Mouse (Mus musculus) lung, postnatal 0 days (tissue): ENCODE data around the gene Ttll4. TPM values are rescaled to one million over a fixed set of nuclear protein-coding genes. Genes with fewer than 3 reads are reported as not detected.

Source experiments
- ATAC-seq: fragments of 200-750 bp; cut with Nextera tagmentation; 2 replicates; pipeline ENCODE4 v1.8.0; 2017; ENCODE audit warnings: moderate library complexity
- DNase-seq: peaks from one replicate; pipeline ENCODE4 v3.0.0-alpha.2; 2016; ENCODE audit warnings: low spot score
- H3K27ac ChIP-seq: fragments of 300-500 bp; sonication (generic); 2 replicates; pipeline ENCODE4 v1.5.1; 2014; ENCODE audit warnings: antibody characterized with exemption, mild to moderate bottlenecking, low read length, mixed read lengths
- H3K27me3 ChIP-seq: fragments of 300-500 bp; sonication (generic); replicated peaks from 2 replicates; pipeline ENCODE4 v1.6.1; 2014; ENCODE audit warnings: low read length, mixed read lengths; ENCODE audit not compliant: insufficient read depth
- H3K36me3 ChIP-seq: fragments of 300-500 bp; sonication (generic); 2 replicates; pipeline ENCODE4 v1.6.1; 2014; ENCODE audit warnings: low read length, mixed read lengths; ENCODE audit not compliant: insufficient read depth
- H3K4me1 ChIP-seq: fragments of 300-500 bp; sonication (generic); 2 replicates; pipeline ENCODE4 v1.6.1; 2014; ENCODE audit warnings: antibody characterized with exemption, low read depth, low read length, mixed read lengths; ENCODE audit not compliant: insufficient read depth
- H3K4me2 ChIP-seq: fragments of 300-500 bp; sonication (generic); replicated peaks from 2 replicates; pipeline ENCODE4 v1.6.1; 2014; ENCODE audit warnings: low read depth, mild to moderate bottlenecking, low read length, moderate library complexity, mixed read lengths
- H3K4me3 ChIP-seq: fragments of 300-500 bp; sonication (generic); 2 replicates; pipeline ENCODE4 v1.5.1; 2014; ENCODE audit warnings: low read depth, low read length
- H3K9ac ChIP-seq: fragments of 300-500 bp; sonication (generic); replicated peaks from 2 replicates; pipeline ENCODE4 v1.6.1; 2014; ENCODE audit warnings: low read depth, mild to moderate bottlenecking
- H3K9me3 ChIP-seq: fragments of 300-500 bp; sonication (generic); 2 replicates; pipeline ENCODE4 v1.6.1; 2016; ENCODE audit warnings: low read length, mixed read lengths
- CTCF ChIP-seq: IDR thresholded peaks from 2 replicates; pipeline ENCODE4 v1.5.1; 2016; ENCODE audit warnings: antibody characterized with exemption, mild to moderate bottlenecking
- EP300 ChIP-seq: IDR thresholded peaks from 2 replicates; pipeline ENCODE4 v1.6.1; 2016; ENCODE audit warnings: antibody characterized with exemption, mild to moderate bottlenecking, control low read depth
- WGBS: fragments of 180-500 bp; shearing (Covaris S2); extraction: QIAGEN DNeasy Blood & Tissue Kit; methylation state at CpG from one replicate; pipeline ENCODE4 v1.1.7; 2014; 5-methylcytosine and 5-hydroxymethylcytosine counted together
- polyA plus RNA-seq: library from polyadenylated mRNA; unstranded; fragments of >200 nt; fragmentation: Nextera tagmentation; extraction: Ambion mirVana; gene quantifications from 2 replicates; pipeline ENCODE4 v1.2.1, GENCODE M21; 2015

Ttll4 gene
- polyA plus RNA-seq, 1 experiment from 2014 or later, result 4.2 TPM

GRCm38 (mm10) chr1:74718113-74718512 is 56.6 kb downstream of the Ttll4 start:
- 86% methylated on average over 8 of the region's 8 CpGs for WGBS
- H3K4me3 ChIP-seq, result no peak overlapping the region
- H3K27ac ChIP-seq, result no peak overlapping the region
- H3K27me3 ChIP-seq, result no peaks in the 10 kb centered on the region
- H3K9me3 ChIP-seq, result no peaks in the 10 kb centered on the region
- H3K4me1 ChIP-seq, result no peaks in the 10 kb centered on the region
- no peaks in the 10 kb centered on the region for H3K36me3 ChIP-seq
- no peak for ATAC-seq
- H3K9ac ChIP-seq, result no peak overlapping the region
- no peak overlapping the region for H3K4me2 ChIP-seq
- TF ChIP-seq EP300, result no peak
- no peak for TF ChIP-seq CTCF
- no peak for DNase-seq

- no peak overlapping the region for H3K9ac ChIP-seq
- no peak for ATAC-seq
- no peaks in the 10 kb centered on the region for H3K4me1 ChIP-seq
- DNase-seq, result no peak
- WGBS, result 43% methylated on average over 3 of the region's 3 CpGs
- no peaks in the 10 kb centered on the region for H3K36me3 ChIP-seq
- no peak overlapping the region for H3K4me3 ChIP-seq
- no peak overlapping the region for H3K4me2 ChIP-seq
- TF ChIP-seq EP300 (no peak), CTCF (no peak)
- H3K9me3 ChIP-seq, result no peaks in the 10 kb centered on the region
- no peak overlapping the region for H3K27ac ChIP-seq
- H3K27me3 ChIP-seq, result no peaks in the 10 kb centered on the region
Observed at GRCm38 (mm10) chr1:74719281-74719680, 57.7 kb downstream of the Ttll4 start.

GRCm38 (mm10) chr1:74721657-74722056 is 60.1 kb downstream of the Ttll4 start:
- Histone ChIP-seq H3K9ac (no peak overlapping the region), H3K27me3 (no peaks in the 10 kb centered on the region), H3K27ac (no peak overlapping the region), H3K4me3 (no peak overlapping the region), H3K9me3 (no peaks in the 10 kb centered on the region), H3K4me1 (no peaks in the 10 kb centered on the region), H3K4me2 (no peak overlapping the region), H3K36me3 (no peaks in the 10 kb centered on the region)
- TF ChIP-seq EP300 (no peak), CTCF (no peak)
- WGBS, result 61% methylated on average over 6 of the region's 6 CpGs
- ATAC-seq (no peak), DNase-seq (no peak)

GRCm38 (mm10) chr1:74723748-74724147 is 62.2 kb downstream of the Ttll4 start:
- Histone ChIP-seq H3K4me1 (no peaks in the 10 kb centered on the region), H3K27me3 (no peaks in the 10 kb centered on the region), H3K9me3 (no peaks in the 10 kb centered on the region), H3K4me3 (no peak overlapping the region), H3K9ac (no peak overlapping the region), H3K4me2 (no peak overlapping the region), H3K27ac (no peak overlapping the region), H3K36me3 (no peaks in the 10 kb centered on the region)
- no peak for ATAC-seq
- TF ChIP-seq EP300, result no peak
- TF ChIP-seq CTCF, result peak; percentile 46
- WGBS, result 65% methylated on average over 2 of the region's 2 CpGs
- DNase-seq, result peak; percentile 13

GRCm38 (mm10) chr1:74726114-74726513 is 64.6 kb downstream of the Ttll4 start:
- no peak for TF ChIP-seq EP300
- TF ChIP-seq CTCF, result no peak
- DNase-seq (no peak), ATAC-seq (no peak)

GRCm38 (mm10) chr1:74726674-74727073 is 65.1 kb downstream of the Ttll4 start:
- ATAC-seq (no peak), DNase-seq (no peak)
- TF ChIP-seq EP300 (no peak), CTCF (no peak)
- Histone ChIP-seq H3K27ac (no peak overlapping the region), H3K9ac (no peak overlapping the region), H3K9me3 (no peaks in the 10 kb centered on the region), H3K4me3 (no peak overlapping the region), H3K36me3 (no peaks in the 10 kb centered on the region), H3K4me1 (no peaks in the 10 kb centered on the region), H3K27me3 (no peaks in the 10 kb centered on the region), H3K4me2 (no peak overlapping the region)
- WGBS, result 50% methylated on average over 5 of the region's 5 CpGs

More at GRCm38 (mm10) chr1:74726114-74726513, 64.6 kb downstream of the Ttll4 start:
- H3K9ac ChIP-seq, result no peak overlapping the region
- H3K27ac ChIP-seq, result no peak overlapping the region
- no peaks in the 10 kb centered on the region for H3K36me3 ChIP-seq
- H3K9me3 ChIP-seq, result no peaks in the 10 kb centered on the region
- no peak overlapping the region for H3K4me3 ChIP-seq
- H3K27me3 ChIP-seq, result no peaks in the 10 kb centered on the region
- no peak overlapping the region for H3K4me2 ChIP-seq
- H3K4me1 ChIP-seq, result no peaks in the 10 kb centered on the region
- 46% methylated on average over 5 of the region's 5 CpGs for WGBS

- DNase-seq (no peak), ATAC-seq (no peak)
- Histone ChIP-seq H3K4me3 (no peak overlapping the region), H3K4me1 (no peaks in the 10 kb centered on the region), H3K27ac (no peak overlapping the region), H3K27me3 (no peaks in the 10 kb centered on the region), H3K9ac (no peak overlapping the region), H3K9me3 (no peaks in the 10 kb centered on the region), H3K36me3 (no peaks in the 10 kb centered on the region), H3K4me2 (no peak overlapping the region)
- WGBS, result 65% methylated on average over 8 of the region's 8 CpGs
- TF ChIP-seq EP300 (no peak), CTCF (no peak)
Observed at GRCm38 (mm10) chr1:74728446-74728845, 66.9 kb downstream of the Ttll4 start.
